Mouse (Mus musculus) liver, postnatal 0 days (tissue): Measurements from ENCODE around the gene Slc39a13.

Experiments
- CTCF ChIP-seq: sonication (generic); IDR thresholded peaks from 2 replicates; pipeline ENCODE4 v1.5.1; 2016; ENCODE audit warnings: antibody characterized with exemption, low read depth
- EP300 ChIP-seq: IDR thresholded peaks from 2 replicates; pipeline ENCODE4 v1.6.1; 2016; ENCODE audit warnings: antibody characterized with exemption, low read depth, mild to moderate bottlenecking

- TF ChIP-seq CTCF, result peak; percentile 77
- TF ChIP-seq EP300, result 0 out of 2 replicates have a peak, but pooled peaks have one; percentile 53
Observed at GRCm38 (mm10) chr2:91060544-91061355, 9.5 kb downstream of the Slc39a13 start.
